Mouse (Mus musculus) forebrain, embryonic 16.5 days (tissue): ENCODE measurements at regions not wholly inside any gene's neighbourhood (a gene's known extent, or its start where the extent isn't known, plus 50 kb on each side); places are given as distances from the start of the nearest gene placed in this dataset.

Experiments
- ATAC-seq: fragments of 200-750 bp; cut with Nextera tagmentation; 2 replicates; pipeline ENCODE4 v1.8.0; 2017; ENCODE audit warnings: mild to moderate bottlenecking, moderate library complexity
- H3K27ac ChIP-seq: fragments of 300-500 bp; sonication (generic); 2 replicates; pipeline ENCODE4 v1.5.1; 2014; ENCODE audit warnings: low read length, control low read depth
- H3K27me3 ChIP-seq: fragments of 300-500 bp; sonication (generic); replicated peaks from 2 replicates; pipeline ENCODE4 v1.6.1; 2014; ENCODE audit warnings: low read length; ENCODE audit not compliant: control insufficient read depth, insufficient read depth
- H3K36me3 ChIP-seq: fragments of 300-500 bp; sonication (generic); 2 replicates; pipeline ENCODE4 v1.6.1; 2014; ENCODE audit not compliant: control insufficient read depth, insufficient read depth
- H3K4me1 ChIP-seq: fragments of 300-500 bp; sonication (generic); replicated peaks from 2 replicates; pipeline ENCODE4 v1.6.1; 2014; ENCODE audit warnings: low read length; ENCODE audit not compliant: control insufficient read depth, insufficient read depth
- H3K4me2 ChIP-seq: fragments of 300-500 bp; sonication (generic); 2 replicates; pipeline ENCODE4 v1.6.1; 2014; ENCODE audit warnings: mild to moderate bottlenecking, low read length, control low read depth
- H3K4me3 ChIP-seq: fragments of 300-500 bp; sonication (generic); replicated peaks from 2 replicates; pipeline ENCODE4 v1.5.1; 2014; ENCODE audit warnings: mild to moderate bottlenecking, low read length, control low read depth
- H3K9ac ChIP-seq: fragments of 300-500 bp; sonication (generic); replicated peaks from 2 replicates; pipeline ENCODE4 v1.6.1; 2014; ENCODE audit warnings: low read depth, low read length, control low read depth
- H3K9me3 ChIP-seq: fragments of 300-500 bp; sonication (generic); 2 replicates; pipeline ENCODE4 v1.6.1; 2016; ENCODE audit warnings: low read length; ENCODE audit not compliant: control insufficient read depth
- WGBS: fragments of 180-500 bp; shearing (Covaris S2); extraction: QIAGEN DNeasy Blood & Tissue Kit; methylation state at CpG from one replicate; pipeline ENCODE4 v1.1.7; 2014; 5-methylcytosine and 5-hydroxymethylcytosine counted together

GRCm38 (mm10) chr15:50246418-50247186, 3638.1 kb upstream of the Gm7489 start:
- no peak overlapping the region for H3K27ac ChIP-seq
- 90% methylated on average over 15 of the region's 15 CpGs for WGBS
- H3K4me3 ChIP-seq = no peak overlapping the region
- no peak overlapping the region for H3K9ac ChIP-seq
- no peaks in the 10 kb centered on the region for H3K27me3 ChIP-seq
- no peaks in the 10 kb centered on the region for H3K4me1 ChIP-seq
- no peak for ATAC-seq
- H3K36me3 ChIP-seq = no peaks in the 10 kb centered on the region
- no peaks in the 10 kb centered on the region for H3K9me3 ChIP-seq
- no peak overlapping the region for H3K4me2 ChIP-seq

- no peaks in the 10 kb centered on the region for H3K27me3 ChIP-seq
- ATAC-seq = no peak
- no peaks in the 10 kb centered on the region for H3K4me1 ChIP-seq
- no peak overlapping the region for H3K4me2 ChIP-seq
- no peaks in the 10 kb centered on the region for H3K36me3 ChIP-seq
- no peak overlapping the region for H3K9ac ChIP-seq
- H3K9me3 ChIP-seq = no peaks in the 10 kb centered on the region
- no peak overlapping the region for H3K27ac ChIP-seq
- no peak overlapping the region for H3K4me3 ChIP-seq
- 75% methylated on average over 2 of the region's 2 CpGs for WGBS
Measured at GRCm38 (mm10) chr15:50260057-50260456, 3624.6 kb upstream of the Gm7489 start.

GRCm38 (mm10) chr15:50261245-50261872, 3623.3 kb upstream of the Gm7489 start:
- ATAC-seq = peak; percentile 91
- no peaks in the 10 kb centered on the region for H3K36me3 ChIP-seq
- H3K9ac ChIP-seq = no peak overlapping the region
- H3K4me2 ChIP-seq = peak overlapping the region; percentile 8; the same call in 1 of the 2 replicates
- H3K27ac ChIP-seq = no peak overlapping the region
- no peaks in the 10 kb centered on the region for H3K4me1 ChIP-seq
- no peak overlapping the region for H3K4me3 ChIP-seq
- 57% methylated on average over 8 of the region's 8 CpGs for WGBS
- H3K27me3 ChIP-seq = no peaks in the 10 kb centered on the region
- H3K9me3 ChIP-seq = no peaks in the 10 kb centered on the region

- H3K9ac ChIP-seq = no peak overlapping the region
- no peak overlapping the region for H3K4me3 ChIP-seq
- no peak overlapping the region for H3K4me2 ChIP-seq
- no peak for ATAC-seq
- no peak overlapping the region for H3K27ac ChIP-seq
- no peaks in the 10 kb centered on the region for H3K36me3 ChIP-seq
- no peaks in the 10 kb centered on the region for H3K4me1 ChIP-seq
- no peaks in the 10 kb centered on the region for H3K27me3 ChIP-seq
- 70% methylated on average over 1 of the region's 1 CpGs for WGBS
- H3K9me3 ChIP-seq = no peaks in the 10 kb centered on the region
Measured at GRCm38 (mm10) chr15:50267542-50267941, 3617.2 kb upstream of the Gm7489 start.

- Histone ChIP-seq H3K4me1 (no peaks in the 10 kb centered on the region), H3K4me3 (no peak overlapping the region), H3K36me3 (no peaks in the 10 kb centered on the region), H3K27me3 (no peaks in the 10 kb centered on the region), H3K4me2 (no peak overlapping the region), H3K9ac (no peak overlapping the region), H3K27ac (no peak overlapping the region), H3K9me3 (no peaks in the 10 kb centered on the region)
- no peak for ATAC-seq
Measured at GRCm38 (mm10) chr15:50271646-50272045, 3613.1 kb upstream of the Gm7489 start.

- H3K9me3 ChIP-seq = no peaks in the 10 kb centered on the region
- no peak overlapping the region for H3K4me3 ChIP-seq
- WGBS = 82% methylated on average over 2 of the region's 2 CpGs
- H3K4me2 ChIP-seq = no peak overlapping the region
- no peak overlapping the region for H3K9ac ChIP-seq
- no peak for ATAC-seq
- H3K27ac ChIP-seq = no peak overlapping the region
- no peaks in the 10 kb centered on the region for H3K27me3 ChIP-seq
- no peaks in the 10 kb centered on the region for H3K4me1 ChIP-seq
- no peaks in the 10 kb centered on the region for H3K36me3 ChIP-seq
Measured at GRCm38 (mm10) chr15:50282576-50282975, 3602.1 kb upstream of the Gm7489 start.

GRCm38 (mm10) chr15:50283491-50283890, 3601.2 kb upstream of the Gm7489 start:
- Histone ChIP-seq H3K9me3 (no peaks in the 10 kb centered on the region), H3K9ac (no peak overlapping the region), H3K4me2 (no peak overlapping the region), H3K36me3 (no peaks in the 10 kb centered on the region), H3K27me3 (no peaks in the 10 kb centered on the region), H3K4me3 (no peak overlapping the region), H3K4me1 (no peaks in the 10 kb centered on the region), H3K27ac (no peak overlapping the region)
- 88% methylated on average over 2 of the region's 2 CpGs for WGBS
- no peak for ATAC-seq

- no peak for ATAC-seq
- Histone ChIP-seq H3K27me3 (no peaks in the 10 kb centered on the region), H3K4me3 (no peak overlapping the region), H3K36me3 (no peaks in the 10 kb centered on the region), H3K4me1 (no peaks in the 10 kb centered on the region), H3K4me2 (no peak overlapping the region), H3K27ac (no peak overlapping the region), H3K9ac (no peak overlapping the region), H3K9me3 (no peaks in the 10 kb centered on the region)
- 90% methylated on average over 3 of the region's 3 CpGs for WGBS
Measured at GRCm38 (mm10) chr15:50301831-50302230, 3582.9 kb upstream of the Gm7489 start.

- no peaks in the 10 kb centered on the region for H3K4me1 ChIP-seq
- H3K9me3 ChIP-seq = no peaks in the 10 kb centered on the region
- WGBS = 40% methylated on average over 4 of the region's 4 CpGs
- H3K36me3 ChIP-seq = no peaks in the 10 kb centered on the region
- no peaks in the 10 kb centered on the region for H3K27me3 ChIP-seq
- ATAC-seq = peak; percentile 58
- no peak overlapping the region for H3K9ac ChIP-seq
- no peak overlapping the region for H3K4me2 ChIP-seq
- no peak overlapping the region for H3K27ac ChIP-seq
- no peak overlapping the region for H3K4me3 ChIP-seq
Measured at GRCm38 (mm10) chr15:50304085-50304484, 3580.6 kb upstream of the Gm7489 start.
